Mouse (Mus musculus) left cerebral cortex, postnatal 4 days (tissue): ENCODE results near the gene Tcam1. TPM values are rescaled to one million over a fixed set of nuclear protein-coding genes. Genes with fewer than 3 reads are reported as not detected.
"Not testable (repeated sequence)": the region's sequence is repeated elsewhere in the genome, so short reads cannot be mapped to it uniquely, and the experiment has no call there.

ENCODE experiments used
- DNase-seq: peaks from one replicate; pipeline ENCODE4 v3.0.0-alpha.2; 2022
- intact Hi-C: fragments of 180-260 bp; cut with DNase I; formaldehyde crosslinking; loops from one replicate; pipeline ENCODE4 v1.15.1; 2025
- total RNA-seq, 2 experiments: library from RNA; stranded (reverse); gene quantifications; 2 replicates each; pipeline ENCODE4 v1.2.3; 2021

Gene Tcam1
- total RNA-seq, result under 1 TPM; 0.18 to 0.28 TPM

DNA sequence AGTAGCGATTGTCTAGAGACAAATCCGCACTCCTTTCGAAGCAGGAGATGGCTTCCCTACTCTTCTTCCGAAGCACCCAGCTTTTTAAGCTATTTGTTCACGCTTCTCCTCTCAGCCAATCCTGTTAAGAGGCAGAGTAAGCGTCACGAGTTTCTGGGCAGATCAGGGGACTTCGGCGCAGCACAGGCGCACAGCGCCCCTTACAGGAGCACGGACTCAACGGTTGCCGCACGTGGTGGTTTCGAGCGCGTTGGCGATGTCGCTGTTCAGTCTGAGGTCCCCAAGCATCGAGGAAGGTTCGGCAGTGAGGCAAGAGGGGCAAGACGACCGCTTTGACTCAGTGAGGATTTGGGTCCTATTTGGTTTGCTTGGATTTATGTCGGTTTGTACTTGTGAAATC is at the start of gene Tcam1:
Gene Tcam1, plus strand, starts transcription at position 219 of the 400 bp plus-strand sequence.
- peak; percentile 93 for DNase-seq
- intact Hi-C loops, result no loop called here

GRCm38 (mm10) chr11:106233978-106234377 is 42.5 kb upstream of the Tcam1 start:
- intact Hi-C loops, DNase-seq: not testable (repeated sequence)

DNA sequence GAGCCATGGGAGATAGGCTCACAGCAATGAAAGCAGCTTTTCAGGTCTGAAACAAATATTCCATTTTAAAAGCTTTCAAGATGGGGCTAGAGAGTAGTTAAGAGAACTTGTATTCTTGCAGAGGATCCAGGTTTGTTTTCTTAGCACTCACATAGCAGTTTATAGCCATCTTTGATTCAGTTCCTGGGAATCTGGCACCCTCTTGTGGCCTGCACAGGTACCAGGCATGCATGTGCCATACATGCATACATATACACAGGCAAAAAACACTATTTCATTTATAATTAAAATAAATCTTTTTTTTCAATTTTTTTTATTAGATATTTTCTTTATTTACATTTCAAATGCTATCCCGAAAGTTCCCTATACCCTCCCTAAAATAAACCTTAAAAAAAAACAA is 29.6 kb upstream of the Tcam1 start:
- no peak for DNase-seq
- intact Hi-C loops, result no loop called here

GRCm38 (mm10) chr11:106249326-106249725 is 27.1 kb upstream of the Tcam1 start:
- no peak for DNase-seq
- intact Hi-C loops, result no loop called here

- no peak for DNase-seq
Observed at GRCm38 (mm10) chr11:106254767-106255166, 21.7 kb upstream of the Tcam1 start.

DNA sequence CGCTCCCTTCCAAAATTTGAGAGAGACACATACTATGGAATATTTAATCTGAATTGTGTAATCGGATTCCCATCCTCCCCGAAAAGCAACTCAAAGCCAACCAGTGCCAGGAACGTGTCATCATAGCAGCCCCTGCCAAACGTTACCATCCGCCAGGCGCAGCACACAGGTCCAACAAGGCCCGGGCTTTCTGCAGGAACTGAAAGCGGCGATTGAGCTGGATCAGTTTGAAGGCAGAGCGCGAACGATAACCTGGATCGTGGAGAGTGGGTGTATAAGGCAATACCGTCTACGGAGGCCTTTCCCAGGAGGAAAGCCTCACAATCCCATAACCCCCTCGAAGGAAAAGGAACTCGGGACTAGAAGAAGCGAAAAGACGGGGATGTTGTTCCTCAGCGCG is 21.3 kb upstream of the Tcam1 start:
- intact Hi-C loops, result loop anchor here (5.0 kb wide), 1 partner anchor 72 kb away; no protein-coding TSS in a partner anchor
- peak; percentile 22 for DNase-seq

More at GRCm38 (mm10) chr11:106254767-106255166, 21.7 kb upstream of the Tcam1 start:
- intact Hi-C loops, result loop anchor here (5.0 kb wide), 1 partner anchor 73 kb away; no protein-coding TSS in a partner anchor

- intact Hi-C loops, result loop anchor here (5.0 kb wide), 1 partner anchor 71 kb away; no protein-coding TSS in a partner anchor
Observed at GRCm38 (mm10) chr11:106255685-106256451, 20.6 kb upstream of the Tcam1 start, which contains the start of the genes Ftsj3 and Psmc5. TSS of gene Ftsj3 (minus strand) at chr11:106256079. TSS of gene Psmc5 (plus strand) at chr11:106256154.

DNA sequence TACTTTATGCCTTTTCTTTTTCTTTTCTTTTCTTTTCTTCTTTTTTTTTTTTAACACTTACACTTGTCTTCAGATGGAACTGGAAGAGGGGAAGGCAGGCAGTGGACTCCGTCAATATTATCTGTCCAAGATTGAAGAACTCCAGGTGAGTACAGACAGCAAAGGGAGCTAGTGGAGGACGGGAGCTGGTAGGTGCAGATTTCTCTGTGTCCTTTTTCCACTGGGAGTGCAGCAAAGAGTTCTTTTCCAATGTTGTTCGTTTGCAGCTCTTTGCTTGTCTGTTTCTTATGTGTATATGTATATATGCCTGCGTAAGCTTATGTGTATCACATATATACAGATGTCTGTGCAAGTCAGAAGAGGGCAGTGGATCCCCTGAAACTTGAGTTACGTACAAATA is 19.7 kb upstream of the Tcam1 start:
- DNase-seq, result peak; percentile 27
- intact Hi-C loops, result loop anchor here (5.0 kb wide), 1 partner anchor 71 kb away; no protein-coding TSS in a partner anchor

More at GRCm38 (mm10) chr11:106255685-106256451, 20.6 kb upstream of the Tcam1 start, which contains the start of the genes Ftsj3 and Psmc5:
- peak; percentile 99 for DNase-seq

- no peak for DNase-seq
- intact Hi-C loops, result loop anchor here (10.0 kb wide), 1 partner anchor 134 kb away; no protein-coding TSS in a partner anchor
Observed at GRCm38 (mm10) chr11:106260826-106261450, 15.5 kb upstream of the Tcam1 start.

DNA sequence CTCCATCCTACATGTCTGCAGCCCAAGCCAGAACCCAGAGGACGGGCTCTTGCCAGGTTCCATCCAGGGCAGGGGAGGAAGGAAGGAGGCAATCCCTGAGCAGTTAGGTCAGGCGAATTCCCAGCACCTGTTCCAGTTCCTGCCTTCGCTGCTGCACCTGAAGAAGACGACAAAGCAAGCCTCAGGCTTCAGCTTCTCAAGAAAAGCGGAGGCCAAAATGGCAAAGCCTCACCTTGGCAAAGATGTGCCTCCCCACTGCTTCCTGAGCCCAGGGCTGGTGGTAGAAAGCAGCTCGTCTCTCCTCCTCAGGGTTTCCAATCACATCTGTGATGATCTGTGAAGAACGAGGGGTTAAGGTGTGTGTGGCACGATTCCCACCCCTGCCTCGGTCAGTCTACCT is 12.5 kb upstream of the Tcam1 start:
- no peak for DNase-seq
- intact Hi-C loops, result loop anchor here (10.0 kb wide), 1 partner anchor 131 kb away; no protein-coding TSS in a partner anchor

DNA sequence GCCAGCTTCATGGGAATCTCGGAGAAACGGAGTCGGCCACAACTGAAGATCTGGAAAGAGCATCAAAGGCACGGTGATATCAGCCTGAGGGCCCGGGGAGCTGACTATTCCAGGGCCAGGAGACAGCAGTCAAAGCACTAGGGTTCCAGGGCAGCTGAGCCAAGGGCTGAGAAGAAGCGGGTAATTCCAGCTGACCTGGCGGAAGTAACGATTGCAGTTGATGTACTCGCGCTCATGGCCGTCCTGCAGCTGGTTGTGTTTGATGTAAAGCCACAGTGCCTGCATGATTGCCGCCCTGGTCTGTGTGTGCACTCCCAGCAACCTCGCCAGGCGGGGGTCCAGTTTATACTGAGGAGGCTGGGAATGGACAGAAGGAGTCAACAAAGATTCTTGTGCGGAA is 11.5 kb upstream of the Tcam1 start:
- intact Hi-C loops, result loop anchor here (10.0 kb wide), 1 partner anchor 130 kb away; no protein-coding TSS in a partner anchor
- no peak for DNase-seq

DNA sequence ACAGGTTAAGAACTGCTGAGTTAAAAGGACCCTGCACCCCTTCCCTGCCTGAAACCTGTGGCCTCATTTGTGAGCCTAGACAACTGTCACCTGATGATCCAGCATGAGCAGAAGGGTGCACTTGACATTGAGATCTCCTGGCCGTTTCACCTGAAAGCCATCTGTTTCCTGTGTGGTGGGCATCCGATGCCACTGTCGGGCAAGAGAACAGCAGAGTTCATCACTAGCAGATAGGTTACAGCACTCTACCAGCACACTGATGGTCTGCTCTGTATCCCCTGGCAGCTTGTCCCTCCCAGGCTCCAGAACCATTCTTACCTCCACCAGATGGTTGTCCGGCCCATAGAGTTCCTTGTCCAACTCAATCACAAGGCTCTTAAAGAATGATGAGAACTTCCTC is 10.9 kb upstream of the Tcam1 start:
- intact Hi-C loops, result loop anchor here (10.0 kb wide), 1 partner anchor 129 kb away; no protein-coding TSS in a partner anchor
- DNase-seq, result no peak

- DNase-seq, result no peak
- intact Hi-C loops, result loop anchor here (10.0 kb wide), 1 partner anchor 128 kb away; no protein-coding TSS in a partner anchor
Observed at GRCm38 (mm10) chr11:106266431-106266830, 10.0 kb upstream of the Tcam1 start.

GRCm38 (mm10) chr11:106267311-106267852 is 9.1 kb upstream of the Tcam1 start:
- intact Hi-C loops, result loop anchor here (10.0 kb wide), 1 partner anchor 127 kb away; no protein-coding TSS in a partner anchor
- DNase-seq, result peak; percentile 79

GRCm38 (mm10) chr11:106267871-106268270 is 8.6 kb upstream of the Tcam1 start:
- intact Hi-C loops, result loop anchor here (10.0 kb wide), 1 partner anchor 127 kb away; no protein-coding TSS in a partner anchor
- DNase-seq, result peak; percentile 33

DNA sequence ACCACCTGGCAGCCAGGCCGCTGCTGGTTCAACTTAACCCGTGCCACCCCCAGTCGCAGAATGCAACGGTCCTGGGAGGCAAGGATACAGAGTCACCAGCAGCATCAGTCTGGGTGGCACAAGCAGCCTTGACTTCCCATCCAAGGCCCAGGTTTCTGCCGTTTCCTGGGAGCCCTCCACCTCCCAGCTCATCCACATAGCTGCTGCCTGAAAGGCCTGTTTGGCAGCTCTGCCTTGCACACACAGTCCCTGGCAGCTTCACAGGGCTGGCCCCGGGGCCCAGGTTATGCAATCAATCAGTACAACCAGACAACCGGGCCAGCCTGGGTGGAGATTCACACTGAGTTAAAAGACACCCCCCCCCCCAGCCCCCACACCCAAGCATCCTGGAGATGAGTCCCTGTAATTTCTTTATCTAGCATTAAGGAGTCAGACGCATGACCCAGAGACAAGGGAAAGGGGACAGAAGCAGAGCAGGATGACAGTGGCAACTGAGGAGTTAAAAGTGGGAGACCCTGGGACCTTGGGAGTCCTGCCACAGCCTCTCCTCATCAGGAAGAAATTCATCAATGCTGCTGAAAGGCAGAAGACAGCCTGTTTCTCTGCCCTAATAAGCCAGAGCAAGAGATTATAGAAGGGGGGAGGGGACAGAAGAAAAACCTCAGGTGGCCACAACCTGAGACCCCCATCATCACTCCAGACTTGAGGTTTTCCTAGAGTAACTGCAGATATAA is 8.0 kb upstream of the Tcam1 start:
- intact Hi-C loops, result loop anchor here (10.0 kb wide), 1 partner anchor 126 kb away; no protein-coding TSS in a partner anchor
- DNase-seq, result peak; percentile 76

DNA sequence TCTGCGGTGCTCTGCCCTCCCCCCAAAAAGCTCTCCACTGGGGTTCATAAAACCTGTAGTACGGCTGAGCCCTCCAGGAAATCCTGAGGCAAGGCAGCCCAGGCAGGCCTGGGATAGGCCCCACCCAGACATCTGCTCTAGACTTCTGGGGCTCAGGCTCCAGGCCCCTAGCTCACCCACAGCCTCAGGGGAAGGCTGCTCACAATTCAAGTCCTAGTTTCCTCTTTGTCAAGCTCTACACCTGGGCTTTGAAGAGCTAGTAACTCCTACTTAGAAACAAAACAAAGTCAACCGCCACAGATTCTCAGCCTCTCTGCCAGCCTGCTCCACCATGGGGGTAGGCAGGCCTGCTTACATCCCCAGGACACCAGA is 7.4 kb upstream of the Tcam1 start:
- intact Hi-C loops, result loop anchor here (10.0 kb wide), 1 partner anchor 126 kb away; no protein-coding TSS in a partner anchor
- DNase-seq, result peak; percentile 49

DNA sequence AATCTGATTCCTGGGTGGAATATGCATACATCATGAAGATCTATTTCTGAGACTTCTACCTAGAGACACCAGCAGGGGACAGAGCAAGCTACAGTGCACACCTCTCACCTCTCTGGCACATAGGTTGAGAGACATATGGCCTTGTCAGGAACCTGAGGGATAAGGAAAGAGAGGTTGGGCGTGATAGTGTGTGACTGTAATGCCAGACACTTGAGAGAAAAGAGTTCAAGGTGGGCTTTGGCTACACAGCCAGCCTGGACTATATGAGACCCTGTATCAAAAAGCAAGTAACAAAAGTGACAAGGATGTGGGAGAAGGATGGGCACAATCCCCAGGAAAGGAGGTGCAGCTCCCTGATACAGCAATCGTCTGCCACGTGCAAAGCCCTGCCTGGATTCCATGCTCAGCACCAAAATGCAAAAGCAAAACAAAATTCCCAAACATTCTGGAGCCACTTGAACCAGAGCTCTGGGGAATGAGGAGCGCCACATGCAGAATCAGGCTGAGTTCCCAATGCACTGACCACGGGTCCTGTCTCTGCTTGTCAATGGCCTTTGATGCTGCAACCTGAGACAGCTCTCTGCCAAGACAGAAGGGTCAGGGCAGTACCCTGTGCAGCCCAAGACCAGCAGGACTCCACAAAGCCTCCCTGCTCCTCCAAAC is 5.2 kb upstream of the Tcam1 start:
- DNase-seq, result peak; percentile 15
- intact Hi-C loops, result no loop called here
